Mouse (Mus musculus) embryonic fibroblast, embryonic 13.5 days (primary cell): Measurements from ENCODE around the gene Sar1b.

Source experiments
- CTCF ChIP-seq: IDR thresholded peaks from 2 replicates; pipeline ENCODE4 v1.5.1; 2011; ENCODE audit warnings: mild to moderate bottlenecking, control low read depth, low read length, moderate library complexity, borderline replicate concordance; ENCODE audit not compliant: insufficient read depth
- POLR2A ChIP-seq: IDR thresholded peaks from 2 replicates; pipeline ENCODE4 v1.6.1; 2011; ENCODE audit warnings: low read depth, mild to moderate bottlenecking, control low read depth, low read length, moderate library complexity

DNA sequence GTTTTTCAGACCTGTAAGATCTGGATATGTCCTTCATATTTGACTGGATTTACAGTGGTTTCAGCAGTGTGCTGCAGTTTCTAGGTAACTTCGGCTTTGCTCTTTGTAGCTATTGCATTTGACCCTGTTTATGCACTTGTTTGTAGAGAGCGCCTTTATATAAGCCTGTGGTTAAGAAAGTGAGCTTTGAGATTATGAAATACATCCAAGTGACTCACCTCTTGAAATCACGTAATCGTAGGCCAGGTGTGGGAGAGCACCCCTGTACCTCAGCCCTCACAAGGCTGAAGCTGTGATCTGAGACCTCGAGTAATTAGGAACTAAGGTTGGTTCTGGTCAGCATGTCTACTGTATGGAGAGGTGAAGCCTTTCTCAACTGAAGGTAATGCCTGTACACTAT, 14.0 kb downstream of the Sar1b start:
- no peak for TF ChIP-seq POLR2A
- no peak for TF ChIP-seq CTCF
